Mouse (Mus musculus) limb, embryonic 11.5 days (tissue): ENCODE data around the gene Psd4. TPM values are rescaled to one million over a fixed set of nuclear protein-coding genes. Genes with fewer than 3 reads are reported as not detected.

Source experiments
- ATAC-seq: fragments of 200-750 bp; cut with Nextera tagmentation; 2 replicates; pipeline ENCODE4 v1.8.0; 2017; ENCODE audit warnings: low read depth; ENCODE audit not compliant: insufficient number of reproducible peaks, low FRiP score, low TSS enrichment
- DNase-seq: peaks from one replicate; pipeline ENCODE4 v3.0.0-alpha.2; 2015; ENCODE audit warnings: low spot score
- H3K27ac ChIP-seq: fragments of 300-500 bp; sonication (generic); replicated peaks from 2 replicates; pipeline ENCODE4 v1.5.1; 2014; ENCODE audit warnings: low read depth, mild to moderate bottlenecking, low read length
- H3K27me3 ChIP-seq: fragments of 300-500 bp; sonication (generic); 2 replicates; pipeline ENCODE4 v1.6.1; 2014; ENCODE audit warnings: mild to moderate bottlenecking, low read length, mixed read lengths; ENCODE audit not compliant: control insufficient read depth, insufficient read depth
- H3K36me3 ChIP-seq: fragments of 300-500 bp; sonication (generic); 2 replicates; pipeline ENCODE4 v1.6.1; 2014; ENCODE audit warnings: mild to moderate bottlenecking, low read length, moderate library complexity, mixed read lengths; ENCODE audit not compliant: control insufficient read depth, insufficient read depth
- H3K4me1 ChIP-seq: fragments of 300-500 bp; sonication (generic); 2 replicates; pipeline ENCODE4 v1.6.1; 2014; ENCODE audit warnings: low read length, mixed read lengths; ENCODE audit not compliant: control insufficient read depth, insufficient read depth
- H3K4me2 ChIP-seq: fragments of 300-500 bp; sonication (generic); 2 replicates; pipeline ENCODE4 v1.6.1; 2014; ENCODE audit warnings: low read depth, mild to moderate bottlenecking, moderate library complexity; ENCODE audit not compliant: severe bottlenecking
- H3K4me3 ChIP-seq: fragments of 300-500 bp; sonication (generic); 2 replicates; pipeline ENCODE4 v1.5.1; 2014; ENCODE audit warnings: low read depth, low read length
- H3K9ac ChIP-seq: fragments of 300-500 bp; sonication (generic); 2 replicates; pipeline ENCODE4 v1.6.1; 2014; ENCODE audit warnings: mild to moderate bottlenecking, low read length
- H3K9me3 ChIP-seq: fragments of 300-500 bp; sonication (generic); 2 replicates; pipeline ENCODE4 v1.6.1; 2016; ENCODE audit warnings: low read length; ENCODE audit not compliant: control insufficient read depth
- WGBS: fragments of 180-500 bp; shearing (Covaris S2); extraction: QIAGEN DNeasy Blood & Tissue Kit; methylation state at CpG from one replicate; pipeline ENCODE4 v1.1.7; 2014; 5-methylcytosine and 5-hydroxymethylcytosine counted together
- polyA plus RNA-seq: library from polyadenylated mRNA; unstranded; fragments of >200 nt; fragmentation: Nextera tagmentation; extraction: Ambion mirVana; gene quantifications from 2 replicates; pipeline ENCODE4 v1.2.1, GENCODE M21; 2014

Gene Psd4
- polyA plus RNA-seq, 1 experiment from 2014 or later: 0.93 TPM

- H3K9ac ChIP-seq: no peak overlapping the region
- no peak overlapping the region for H3K27ac ChIP-seq
- no peak for ATAC-seq
- no peaks in the 10 kb centered on the region for H3K27me3 ChIP-seq
- H3K4me1 ChIP-seq: no peaks in the 10 kb centered on the region
- H3K36me3 ChIP-seq: no peaks in the 10 kb centered on the region
- DNase-seq: no peak
- H3K4me3 ChIP-seq: no peak overlapping the region
- H3K4me2 ChIP-seq: no peak overlapping the region
- H3K9me3 ChIP-seq: no peaks in the 10 kb centered on the region
- WGBS: 84% methylated on average over 2 of the region's 2 CpGs
Observed at GRCm38 (mm10) chr2:24434670-24435069, 67.3 kb downstream of the Psd4 start.

- ATAC-seq: no peak
- H3K4me2 ChIP-seq: no peak overlapping the region
- H3K4me3 ChIP-seq: no peak overlapping the region
- H3K27me3 ChIP-seq: no peaks in the 10 kb centered on the region
- no peak overlapping the region for H3K9ac ChIP-seq
- 73% methylated on average over 11 of the region's 11 CpGs for WGBS
- no peak overlapping the region for H3K27ac ChIP-seq
- no peaks in the 10 kb centered on the region for H3K9me3 ChIP-seq
- DNase-seq: no peak
- H3K4me1 ChIP-seq: no peaks in the 10 kb centered on the region
- no peaks in the 10 kb centered on the region for H3K36me3 ChIP-seq
Observed at GRCm38 (mm10) chr2:24435699-24436098, 68.3 kb downstream of the Psd4 start.

- Histone ChIP-seq H3K9me3 (no peaks in the 10 kb centered on the region), H3K4me3 (no peak overlapping the region), H3K36me3 (no peaks in the 10 kb centered on the region), H3K4me1 (no peaks in the 10 kb centered on the region), H3K4me2 (no peak overlapping the region), H3K9ac (no peak overlapping the region), H3K27me3 (no peaks in the 10 kb centered on the region), H3K27ac (no peak overlapping the region)
- WGBS: 77% methylated on average over 2 of the region's 2 CpGs
- ATAC-seq: no peak
- DNase-seq: no peak
Observed at GRCm38 (mm10) chr2:24440056-24440455, 72.7 kb downstream of the Psd4 start.

GRCm38 (mm10) chr2:24441899-24442298 lies 74.5 kb downstream of the Psd4 start:
- no peak for ATAC-seq
- H3K9ac ChIP-seq: no peak overlapping the region
- H3K9me3 ChIP-seq: no peaks in the 10 kb centered on the region
- no peak overlapping the region for H3K27ac ChIP-seq
- DNase-seq: no peak
- no peaks in the 10 kb centered on the region for H3K27me3 ChIP-seq
- no peaks in the 10 kb centered on the region for H3K36me3 ChIP-seq
- no peak overlapping the region for H3K4me3 ChIP-seq
- H3K4me1 ChIP-seq: no peaks in the 10 kb centered on the region
- H3K4me2 ChIP-seq: no peak overlapping the region

DNA sequence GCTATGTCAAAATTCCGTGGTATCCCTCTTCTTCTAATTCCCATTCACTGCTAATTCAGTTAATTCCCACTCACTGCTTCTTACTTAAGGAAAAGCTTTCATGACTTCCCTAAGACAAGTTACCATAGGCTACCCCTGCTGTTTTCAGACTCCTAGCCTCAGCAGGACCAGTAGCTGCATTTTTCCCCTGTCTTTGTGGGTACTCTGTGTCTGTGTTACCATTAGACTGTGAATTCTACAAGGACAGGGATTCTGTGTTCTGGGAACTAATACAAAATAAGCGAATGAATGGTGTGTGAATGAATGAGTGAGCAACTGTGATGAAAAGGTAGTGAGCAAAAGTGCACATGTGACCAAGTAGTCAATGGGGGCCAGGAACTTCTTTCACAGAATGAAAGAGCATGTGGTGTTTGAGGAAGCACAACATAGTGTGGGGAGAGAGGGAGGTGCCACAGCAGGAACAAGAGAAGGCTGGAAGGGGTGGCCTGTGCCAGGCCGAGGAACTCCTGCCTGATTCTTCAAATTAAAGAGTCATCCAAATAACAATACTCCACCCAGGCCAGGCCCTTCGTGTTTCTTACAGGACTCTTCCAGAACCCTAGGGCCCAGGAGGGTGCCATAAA lies 75.0 kb downstream of the Psd4 start:
- no peaks in the 10 kb centered on the region for H3K36me3 ChIP-seq
- ATAC-seq (no peak), DNase-seq (no peak)
- H3K4me3 ChIP-seq: no peak overlapping the region
- no peak overlapping the region for H3K4me2 ChIP-seq
- no peaks in the 10 kb centered on the region for H3K9me3 ChIP-seq
- H3K27ac ChIP-seq: no peak overlapping the region
- no peaks in the 10 kb centered on the region for H3K27me3 ChIP-seq
- H3K4me1 ChIP-seq: no peaks in the 10 kb centered on the region
- 55% methylated on average over 4 of the region's 4 CpGs for WGBS
- no peak overlapping the region for H3K9ac ChIP-seq

DNA sequence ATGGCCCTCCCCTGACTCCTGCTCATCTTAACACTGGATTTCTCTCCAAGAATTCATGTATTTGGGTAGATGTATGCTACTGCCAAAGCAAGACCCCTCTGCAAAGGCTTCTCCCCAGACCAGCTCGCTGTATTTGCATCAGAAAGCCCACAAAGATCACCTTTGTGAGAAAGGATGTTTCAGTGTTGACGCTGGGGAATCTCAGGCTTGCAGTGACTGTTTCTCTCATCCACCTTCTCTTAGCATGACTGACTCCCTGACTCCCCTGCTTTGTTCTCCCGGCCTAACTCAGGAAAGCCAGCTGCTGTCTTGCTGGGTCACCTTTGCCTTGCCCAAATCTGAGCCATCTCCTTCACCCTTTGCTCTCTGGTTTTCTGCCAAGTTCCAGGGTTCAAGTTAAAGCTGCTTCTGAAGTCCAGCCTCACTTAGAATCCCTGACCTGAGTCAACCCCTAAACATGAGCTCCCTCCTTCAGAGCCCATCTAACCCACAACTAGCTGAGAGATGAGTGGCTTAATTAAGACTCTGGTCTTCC lies 75.9 kb downstream of the Psd4 start:
- ATAC-seq: no peak
- no peaks in the 10 kb centered on the region for H3K27me3 ChIP-seq
- H3K9ac ChIP-seq: no peak overlapping the region
- no peaks in the 10 kb centered on the region for H3K36me3 ChIP-seq
- no peak for DNase-seq
- no peak overlapping the region for H3K4me3 ChIP-seq
- H3K4me2 ChIP-seq: no peak overlapping the region
- no peaks in the 10 kb centered on the region for H3K4me1 ChIP-seq
- no peaks in the 10 kb centered on the region for H3K9me3 ChIP-seq
- no peak overlapping the region for H3K27ac ChIP-seq
- WGBS: 62% methylated on average over 3 of the region's 3 CpGs

- no peak for ATAC-seq
- no peaks in the 10 kb centered on the region for H3K4me1 ChIP-seq
- no peak overlapping the region for H3K4me2 ChIP-seq
- no peak overlapping the region for H3K27ac ChIP-seq
- H3K27me3 ChIP-seq: no peaks in the 10 kb centered on the region
- no peak overlapping the region for H3K4me3 ChIP-seq
- no peaks in the 10 kb centered on the region for H3K9me3 ChIP-seq
- no peaks in the 10 kb centered on the region for H3K36me3 ChIP-seq
- WGBS: 84% methylated on average over 4 of the region's 4 CpGs
- DNase-seq: no peak
- no peak overlapping the region for H3K9ac ChIP-seq
Observed at GRCm38 (mm10) chr2:24449111-24449510, 81.7 kb downstream of the Psd4 start.

GRCm38 (mm10) chr2:24453206-24453605 lies 85.8 kb downstream of the Psd4 start:
- Histone ChIP-seq H3K36me3 (no peaks in the 10 kb centered on the region), H3K9me3 (no peaks in the 10 kb centered on the region), H3K9ac (no peak overlapping the region), H3K27ac (no peak overlapping the region), H3K4me2 (no peak overlapping the region), H3K4me1 (no peaks in the 10 kb centered on the region), H3K27me3 (no peaks in the 10 kb centered on the region), H3K4me3 (no peak overlapping the region)
- ATAC-seq (no peak), DNase-seq (no peak)
- WGBS: 84% methylated on average over 5 of the region's 5 CpGs

DNA sequence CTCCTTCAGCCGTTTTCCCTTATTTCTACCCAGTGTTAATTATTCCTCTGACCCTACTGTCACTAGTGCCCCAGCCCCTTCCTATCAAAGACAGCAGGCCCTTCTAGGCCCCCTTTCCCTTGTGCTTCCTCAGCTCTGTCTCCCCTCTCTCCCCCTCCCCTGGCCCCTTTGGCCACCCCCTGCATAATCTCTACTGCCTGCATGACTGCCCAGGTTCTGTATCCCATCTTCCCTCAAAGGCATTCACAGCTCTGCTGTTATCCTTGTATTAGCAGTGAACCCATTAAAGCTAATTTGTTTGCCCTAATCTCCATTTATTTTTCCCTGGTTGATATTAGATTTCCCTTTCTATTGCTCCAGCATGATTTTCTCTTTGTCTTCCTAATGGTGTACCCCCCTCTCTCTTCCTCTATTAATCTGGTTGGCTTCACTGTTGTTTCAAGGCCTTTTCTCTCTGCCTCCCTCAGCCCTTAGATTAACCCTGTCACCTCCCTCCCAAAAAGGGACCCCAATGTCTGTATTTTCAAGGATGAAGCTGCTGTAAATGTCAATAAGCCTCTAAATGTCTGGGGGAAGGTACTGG lies 87.1 kb downstream of the Psd4 start:
- Histone ChIP-seq H3K4me1 (no peaks in the 10 kb centered on the region), H3K4me2 (no peak overlapping the region), H3K27ac (no peak overlapping the region), H3K36me3 (no peaks in the 10 kb centered on the region), H3K9me3 (no peaks in the 10 kb centered on the region), H3K27me3 (no peaks in the 10 kb centered on the region), H3K4me3 (no peak overlapping the region), H3K9ac (no peak overlapping the region)
- WGBS: 52% methylated on average over 1 of the region's 1 CpGs
- ATAC-seq: no peak
- DNase-seq: no peak
